Mouse (Mus musculus) brain, adult 2 months (tissue): ENCODE measurements around the gene Rnf41.

Experiments
- DNase-seq: peaks from one replicate; pipeline ENCODE4 v3.0.0; 2011; ENCODE audit warnings: low read depth, low spot score

Gene Rnf41

GRCm38 (mm10) chr10:128385902-128386301 is 25.6 kb upstream of the Rnf41 start:
- no peak for DNase-seq

GRCm38 (mm10) chr10:128388941-128389340 is 22.5 kb upstream of the Rnf41 start:
- no peak for DNase-seq

GRCm38 (mm10) chr10:128389570-128389969 is 21.9 kb upstream of the Rnf41 start:
- DNase-seq = no peak

GRCm38 (mm10) chr10:128390366-128390765 is 21.1 kb upstream of the Rnf41 start:
- DNase-seq = no peak

GRCm38 (mm10) chr10:128391850-128392249 is 19.6 kb upstream of the Rnf41 start:
- no peak for DNase-seq

- DNase-seq = no peak
These were observed 15.3 kb upstream of the Rnf41 start for GRCm38 (mm10) chr10:128396017-128396673.

GRCm38 (mm10) chr10:128396716-128397264 is 14.7 kb upstream of the Rnf41 start:
- DNase-seq = no peak

- DNase-seq = peak; percentile 79
These were observed 14.0 kb upstream of the Rnf41 start for GRCm38 (mm10) chr10:128397466-128397865.

GRCm38 (mm10) chr10:128400338-128400737 is 11.1 kb upstream of the Rnf41 start:
- DNase-seq = no peak

GRCm38 (mm10) chr10:128401056-128401455 is 10.4 kb upstream of the Rnf41 start, which contains the start of gene Slc39a5:
Gene Slc39a5, minus strand, starts transcription at chr10:128401229.
- no peak for DNase-seq

- no peak for DNase-seq
These were observed 9.8 kb upstream of the Rnf41 start for GRCm38 (mm10) chr10:128401638-128402037.

GRCm38 (mm10) chr10:128403931-128404330 is 7.5 kb upstream of the Rnf41 start:
- DNase-seq = peak; percentile 82

GRCm38 (mm10) chr10:128408591-128409535 is 2.6 kb upstream of the Rnf41 start:
- peak; percentile 67 for DNase-seq

- DNase-seq = peak; percentile 100
These were observed 1.5 kb upstream of the Rnf41 start for GRCm38 (mm10) chr10:128409692-128410559.

- no peak for DNase-seq
These were observed 954 bp upstream of the Rnf41 start for GRCm38 (mm10) chr10:128410560-128410845.

GRCm38 (mm10) chr10:128412055-128412381 is 561 bp downstream of the Rnf41 start:
- peak; percentile 58 for DNase-seq

- no peak for DNase-seq
These were observed 1.1 kb downstream of the Rnf41 start for GRCm38 (mm10) chr10:128412558-128412957.

- DNase-seq = peak; percentile 57
These were observed 1.6 kb downstream of the Rnf41 start for GRCm38 (mm10) chr10:128413076-128413475.

- no peak for DNase-seq
These were observed 3.4 kb downstream of the Rnf41 start for GRCm38 (mm10) chr10:128414848-128415247.

GRCm38 (mm10) chr10:128422426-128422825 is 11.0 kb downstream of the Rnf41 start:
- DNase-seq = peak; percentile 71

GRCm38 (mm10) chr10:128424604-128425003 is 13.1 kb downstream of the Rnf41 start:
- no peak for DNase-seq

- DNase-seq = no peak
These were observed 13.8 kb downstream of the Rnf41 start for GRCm38 (mm10) chr10:128425260-128425659.
